Mouse (Mus musculus) urinary bladder, adult 18-20 months (tissue): ENCODE data around the gene Lrrc2.

ENCODE experiments used
- DNase-seq, 2 experiments: peaks; one replicate each; pipeline ENCODE4 v3.0.0; 2022; ENCODE audit warnings: low spot score in 2 of 2, mixed read lengths in 2 of 2

Lrrc2 gene

DNA sequence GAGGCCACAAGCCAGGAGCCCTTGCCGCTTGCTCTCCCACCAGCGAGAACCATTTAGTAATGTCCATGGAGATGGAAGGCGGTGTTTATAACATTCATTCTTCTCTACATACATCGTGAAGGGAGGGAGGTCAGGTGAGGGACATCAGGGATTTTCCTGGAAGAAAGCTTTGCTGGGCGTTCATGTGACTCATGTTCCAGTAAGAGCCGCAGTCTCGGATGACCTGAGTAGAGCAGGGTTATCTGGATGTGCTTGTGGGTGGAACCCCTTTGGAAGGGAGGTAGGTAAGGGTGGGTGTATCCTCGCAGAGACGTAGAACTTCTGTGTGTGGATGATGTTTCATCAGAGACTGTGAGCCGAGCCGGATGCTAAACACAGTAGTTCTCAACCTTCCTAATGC, at the start of gene Lrrc2:
TSS of gene Lrrc2 (plus strand) at position 149 of the 400 bp plus-strand sequence.
- DNase-seq: no peak

DNA sequence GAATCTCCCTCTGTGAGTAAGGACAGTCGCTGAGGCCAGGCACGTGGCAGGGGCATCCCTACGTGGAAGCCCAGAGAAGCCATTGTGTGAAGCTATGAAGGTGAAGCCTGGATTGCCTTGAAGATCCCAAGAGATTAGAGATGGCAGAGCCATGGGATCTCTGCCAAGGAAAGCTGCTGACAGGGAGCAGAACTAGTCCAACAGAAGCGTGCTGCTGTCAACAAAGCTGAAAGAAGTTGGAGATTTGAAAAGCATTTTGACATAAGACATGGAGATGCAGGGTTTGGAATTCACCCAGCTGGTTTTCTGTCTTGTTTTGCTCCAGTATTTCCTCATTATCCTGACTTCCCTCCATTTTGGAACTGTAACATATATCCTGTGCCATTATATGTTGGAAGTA, 49.1 kb upstream of the Lrrc2 start:
- DNase-seq: no peak

DNA sequence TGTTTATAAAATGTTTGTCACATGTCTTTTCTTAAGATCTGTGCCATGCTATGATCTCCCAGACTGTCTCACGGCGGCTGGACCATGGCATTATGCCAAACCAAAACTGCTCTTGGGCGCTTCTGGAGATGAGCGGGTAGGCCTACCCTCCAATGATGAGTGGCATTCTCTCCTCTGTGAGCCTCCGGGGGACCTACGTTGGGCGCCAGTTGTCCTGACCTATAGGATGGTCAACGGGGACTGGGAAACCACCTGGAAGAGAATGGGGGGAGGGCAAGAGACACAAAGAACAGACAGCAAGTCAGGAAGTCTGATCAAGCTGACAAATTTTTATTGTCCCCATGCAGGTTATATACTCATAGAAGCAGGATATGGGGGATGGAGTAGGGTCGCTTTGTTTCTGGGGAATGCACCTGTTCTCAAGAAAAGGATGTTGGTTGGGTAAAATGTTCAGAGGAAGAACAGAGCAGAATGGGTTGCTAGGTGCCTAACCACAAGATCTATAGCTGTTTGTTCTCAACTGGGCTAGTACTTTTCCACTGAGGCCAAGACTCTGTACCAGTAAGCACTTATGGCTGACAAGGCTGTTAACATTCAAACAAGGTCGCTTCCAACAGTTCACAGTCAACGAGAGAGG, 44.0 kb upstream of the Lrrc2 start:
- no peak for DNase-seq

DNA sequence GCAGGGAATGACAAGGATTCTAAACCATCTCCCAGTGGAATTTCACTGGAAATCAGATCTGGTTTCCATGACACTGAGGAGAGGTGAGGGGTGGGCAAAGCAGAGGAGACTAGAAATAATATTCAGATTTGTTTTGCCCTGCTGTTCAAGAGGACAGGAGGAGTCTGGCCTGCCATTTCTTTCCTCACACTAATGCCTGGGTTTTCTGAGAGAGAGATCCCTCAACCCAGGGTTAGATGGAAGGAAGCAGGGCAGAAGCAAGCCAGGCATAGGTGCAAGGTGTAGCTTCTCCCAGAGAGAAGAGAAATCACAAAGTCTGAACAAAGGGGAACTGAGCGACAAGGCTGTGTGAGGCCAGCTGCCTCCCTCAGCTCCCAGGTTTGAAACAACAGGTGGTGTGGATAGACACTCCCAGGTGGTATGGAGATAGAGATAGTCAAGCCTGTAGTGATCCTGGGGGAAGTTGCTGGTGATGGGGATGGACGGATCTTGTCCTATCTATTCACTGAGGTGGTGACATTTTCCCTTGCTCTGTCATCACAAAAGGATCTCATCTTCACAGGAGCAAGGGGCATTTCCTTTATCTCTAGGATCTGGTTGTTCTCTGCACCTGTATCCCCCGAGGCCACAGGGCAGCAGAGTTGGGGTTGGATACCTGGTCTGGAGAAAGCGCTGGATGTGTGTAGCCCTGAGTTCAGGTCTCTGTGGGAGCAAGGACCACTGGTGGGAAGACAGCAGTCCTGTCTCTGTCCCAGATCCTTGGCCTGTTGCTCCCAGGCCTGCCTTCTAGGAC, 43.3 kb upstream of the Lrrc2 start:
- DNase-seq: no peak

DNA sequence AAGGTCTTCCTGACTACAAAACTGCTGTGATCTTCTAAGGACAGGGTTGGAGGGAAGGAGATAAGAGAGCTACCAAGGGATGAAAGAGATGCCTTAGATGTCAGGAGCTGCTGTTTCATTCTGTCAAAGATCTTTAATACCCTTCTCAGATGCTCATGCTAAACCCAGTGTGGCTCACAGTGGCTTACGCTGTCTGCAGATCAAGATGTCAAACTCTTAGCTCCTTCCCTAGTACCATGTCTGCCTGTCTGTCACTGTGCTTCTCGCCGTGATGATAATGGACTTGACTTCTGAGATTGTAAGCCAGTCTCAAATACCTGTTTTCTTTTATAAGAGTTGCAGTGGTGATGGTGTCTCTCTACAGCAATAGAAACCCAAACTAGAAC, 42.7 kb upstream of the Lrrc2 start:
- no peak for DNase-seq

DNA sequence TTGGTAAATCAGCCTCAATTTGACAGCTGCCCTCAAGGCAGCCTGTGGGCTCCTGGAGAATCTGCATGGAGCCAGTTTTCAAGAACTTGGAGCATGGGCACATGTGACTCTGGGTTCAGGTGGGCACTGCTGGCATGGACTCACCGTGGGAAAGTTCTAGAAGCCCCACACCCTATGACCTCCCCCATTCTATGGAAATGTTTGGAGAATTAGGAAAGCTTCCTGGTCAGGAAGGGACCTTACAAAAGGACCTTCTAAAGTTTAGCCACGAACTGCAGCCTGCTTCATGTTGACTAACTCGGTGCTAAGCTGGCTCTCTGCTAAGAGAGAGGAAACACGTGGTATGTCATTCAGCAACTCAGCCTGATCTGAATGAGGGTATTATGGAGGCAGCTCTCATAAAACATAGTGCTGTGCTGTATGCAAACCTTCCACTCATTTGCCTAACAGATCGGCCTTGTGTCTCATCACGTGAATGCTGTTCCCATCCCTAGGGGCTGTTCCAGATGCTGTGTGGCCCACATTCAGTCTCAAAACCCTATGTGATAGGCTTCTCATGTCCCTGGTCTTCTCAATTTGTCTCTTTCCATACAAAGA, 41.9 kb upstream of the Lrrc2 start:
- DNase-seq: no peak

DNA sequence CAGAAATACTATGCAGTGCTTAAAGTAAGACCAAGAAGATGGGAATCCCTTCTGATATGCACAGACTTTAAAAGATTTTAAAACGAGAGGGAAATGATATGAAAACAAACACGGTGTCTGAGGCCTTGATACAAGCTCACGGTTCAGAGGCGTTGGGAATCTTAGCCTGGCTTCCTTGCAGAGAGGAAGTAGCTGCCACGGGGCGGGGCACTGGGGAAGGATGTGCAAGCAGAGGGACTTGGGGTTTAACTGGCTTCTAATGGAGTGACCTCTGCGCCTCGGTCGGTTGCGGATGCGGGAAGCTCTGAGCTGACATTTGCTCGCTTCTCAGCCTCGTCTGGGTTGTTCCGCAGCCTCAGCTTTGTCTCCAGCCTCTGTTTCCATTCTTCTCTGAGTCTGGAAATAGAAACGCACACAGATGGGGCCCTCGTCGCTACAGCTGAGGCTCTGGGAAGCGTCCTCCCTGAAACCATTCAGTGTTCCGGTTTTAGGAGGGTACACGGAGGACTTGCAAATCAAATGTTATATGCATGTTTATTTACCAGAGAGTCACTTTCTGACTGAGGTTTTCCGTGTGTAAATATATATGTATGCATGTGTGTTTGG, 36.6 kb upstream of the Lrrc2 start:
- DNase-seq: no peak

DNA sequence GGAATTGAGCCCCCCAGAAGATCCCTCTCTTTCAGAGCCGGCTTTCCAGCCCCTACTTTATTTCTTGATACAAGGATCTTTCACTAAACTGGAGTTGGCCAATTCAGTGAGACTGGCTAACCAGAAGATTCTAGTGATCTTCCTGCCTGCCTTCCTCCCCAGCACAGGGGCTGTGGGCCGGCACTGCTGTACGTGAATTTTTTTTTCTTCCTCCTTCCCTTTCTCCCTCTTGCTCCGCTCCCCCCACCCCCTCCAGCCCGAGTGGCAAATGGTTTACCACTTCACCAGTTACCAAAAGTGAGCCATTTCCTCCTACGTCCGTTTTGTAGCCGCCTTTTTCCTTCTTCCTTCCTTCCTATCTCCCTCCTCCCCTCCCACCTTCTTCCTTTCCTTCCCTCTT, 35.9 kb upstream of the Lrrc2 start:
- no peak for DNase-seq

DNA sequence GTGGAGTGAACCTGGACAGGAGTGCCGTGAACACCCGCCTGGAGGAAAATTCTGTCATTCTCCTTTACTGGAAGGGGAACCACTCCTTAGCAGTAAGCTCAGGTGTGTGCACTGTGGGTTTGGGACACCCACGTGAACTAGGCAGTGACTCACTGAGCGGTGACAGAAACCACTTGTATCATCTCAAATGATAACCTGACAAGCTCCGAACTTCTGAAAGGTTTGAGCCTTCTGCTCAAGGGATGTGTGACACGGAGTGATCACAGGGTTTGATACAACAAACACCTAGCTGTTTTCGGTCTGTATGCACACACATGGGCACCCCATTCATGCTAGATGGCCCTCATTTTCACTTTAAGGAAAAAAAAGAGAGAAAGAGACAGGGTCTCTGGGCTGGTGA, 34.6 kb upstream of the Lrrc2 start, which contains the start of gene Fam240a:
TSS of gene Fam240a (minus strand) at position 76 of the 400 bp plus-strand sequence.
- DNase-seq: no peak

DNA sequence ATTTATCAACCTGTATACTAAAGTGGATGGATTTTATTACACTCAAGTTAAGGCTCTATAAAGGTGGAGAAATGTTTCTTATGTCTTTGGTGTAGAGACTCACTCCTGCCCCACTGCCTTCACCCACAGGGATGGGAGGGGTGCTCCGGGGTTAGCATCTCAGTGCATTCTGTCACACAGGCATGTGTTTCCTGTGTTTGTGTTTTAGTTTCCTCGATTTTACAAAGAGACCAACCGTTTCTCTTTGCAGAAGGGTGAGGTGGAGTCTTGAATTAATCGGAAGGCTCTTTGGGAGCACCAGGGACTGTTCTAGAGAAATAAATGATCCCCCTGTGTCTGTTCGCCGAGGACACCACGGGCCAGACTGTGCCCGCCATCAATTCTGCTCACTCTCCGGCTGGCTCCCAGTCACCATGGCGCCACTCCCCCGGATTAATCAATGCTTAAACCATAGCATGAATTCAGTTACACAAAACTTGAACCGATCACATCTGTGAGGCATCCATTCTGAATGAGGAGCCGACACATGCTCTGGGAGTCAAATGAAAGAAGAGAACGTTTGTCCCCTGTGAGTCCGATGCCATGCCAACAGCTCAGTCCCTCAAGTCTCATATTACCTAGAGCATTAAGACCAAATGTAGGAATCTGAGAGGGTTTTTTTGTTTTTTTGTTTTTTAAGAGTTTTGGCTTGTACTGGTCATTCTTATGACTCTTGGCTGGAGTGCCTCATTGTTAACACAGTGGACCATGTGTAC, 30.5 kb upstream of the Lrrc2 start:
- no peak for DNase-seq

DNA sequence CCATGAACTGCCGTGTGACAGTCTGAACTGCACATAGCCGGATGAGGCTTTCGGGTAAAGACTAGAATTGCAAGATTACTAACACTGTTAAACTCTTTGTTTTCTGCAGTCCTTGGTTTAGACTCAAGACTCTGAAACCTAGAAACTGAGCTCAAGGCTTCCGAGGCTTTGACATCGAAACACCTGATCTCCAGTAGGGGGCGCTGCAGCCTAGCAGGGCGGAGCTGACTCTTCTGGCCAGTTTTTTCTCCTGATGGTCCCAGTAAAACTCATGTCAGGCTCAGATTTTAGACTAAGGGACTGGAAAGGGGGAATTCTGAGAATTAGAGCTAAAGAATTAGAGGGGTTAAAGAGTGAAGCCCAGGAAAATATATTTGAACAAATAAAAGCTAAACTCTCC, 28.6 kb upstream of the Lrrc2 start:
- DNase-seq: peak; percentile 29 to 34

DNA sequence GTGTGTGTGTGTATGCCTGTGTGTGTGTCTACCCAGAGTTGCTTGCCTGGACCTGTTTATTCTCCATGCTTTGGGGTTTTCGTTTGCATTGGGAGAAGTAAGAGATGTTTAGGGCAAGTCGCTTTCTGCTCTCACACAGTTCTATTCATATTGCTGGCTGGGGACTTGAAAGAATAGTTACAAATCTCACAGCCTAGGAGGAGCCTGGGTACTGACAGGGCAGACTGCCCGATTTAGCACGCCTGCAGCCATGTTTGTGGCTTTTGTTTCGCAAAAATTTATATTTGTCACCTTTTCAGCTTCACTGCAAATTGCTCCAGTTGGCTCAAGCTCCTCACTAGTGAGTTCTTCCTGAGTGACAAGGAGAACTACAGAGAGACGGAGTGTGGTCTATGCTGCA, 19.8 kb upstream of the Lrrc2 start:
- DNase-seq: no peak

DNA sequence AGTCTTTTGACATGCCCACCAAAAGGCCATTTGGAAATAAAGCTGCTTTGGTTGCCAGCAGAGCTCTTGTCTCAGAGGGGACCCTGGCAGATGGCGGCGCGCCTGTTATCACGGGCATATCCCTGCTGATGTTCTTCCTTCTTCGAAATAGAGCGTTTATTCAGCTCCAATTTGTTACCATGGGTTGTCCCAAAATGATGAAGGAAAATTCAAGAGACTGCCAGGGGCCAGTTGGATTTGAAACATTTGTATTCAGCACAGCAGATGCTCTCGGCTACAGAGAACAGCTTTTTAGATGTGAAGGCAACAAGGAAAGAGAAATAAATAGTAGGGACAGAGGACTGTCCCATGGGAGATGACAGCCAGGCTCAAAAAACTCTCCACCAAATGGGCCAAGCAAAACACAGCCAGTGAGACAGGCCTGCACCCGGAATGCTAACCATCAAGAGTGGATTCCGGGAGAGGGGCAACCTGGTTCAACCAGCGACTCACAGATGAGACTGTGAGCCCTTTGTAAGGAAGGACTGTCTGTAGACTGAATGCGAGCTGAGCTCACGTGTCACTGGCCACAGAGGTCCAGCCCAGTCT, 17.4 kb upstream of the Lrrc2 start:
- no peak for DNase-seq

DNA sequence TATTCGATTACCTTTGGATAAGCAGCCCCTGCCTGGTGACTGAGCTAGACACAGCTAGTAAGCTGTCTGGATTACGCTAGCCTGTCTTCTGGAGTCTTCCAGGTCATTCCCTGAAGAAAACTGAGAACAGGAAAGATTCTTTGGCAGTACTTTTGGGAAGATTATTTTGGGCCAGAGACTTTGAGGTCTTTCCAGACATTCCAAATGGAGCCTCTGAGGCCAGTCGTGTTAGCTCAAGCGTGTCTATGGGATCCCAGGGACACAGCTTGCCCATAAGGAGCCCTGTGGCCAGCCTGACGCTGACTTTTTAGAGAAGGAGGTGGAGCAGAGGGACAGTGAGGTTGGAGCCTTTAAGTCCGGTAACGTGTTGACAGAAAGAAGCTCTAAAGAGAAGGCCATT, 15.4 kb upstream of the Lrrc2 start:
- no peak for DNase-seq

DNA sequence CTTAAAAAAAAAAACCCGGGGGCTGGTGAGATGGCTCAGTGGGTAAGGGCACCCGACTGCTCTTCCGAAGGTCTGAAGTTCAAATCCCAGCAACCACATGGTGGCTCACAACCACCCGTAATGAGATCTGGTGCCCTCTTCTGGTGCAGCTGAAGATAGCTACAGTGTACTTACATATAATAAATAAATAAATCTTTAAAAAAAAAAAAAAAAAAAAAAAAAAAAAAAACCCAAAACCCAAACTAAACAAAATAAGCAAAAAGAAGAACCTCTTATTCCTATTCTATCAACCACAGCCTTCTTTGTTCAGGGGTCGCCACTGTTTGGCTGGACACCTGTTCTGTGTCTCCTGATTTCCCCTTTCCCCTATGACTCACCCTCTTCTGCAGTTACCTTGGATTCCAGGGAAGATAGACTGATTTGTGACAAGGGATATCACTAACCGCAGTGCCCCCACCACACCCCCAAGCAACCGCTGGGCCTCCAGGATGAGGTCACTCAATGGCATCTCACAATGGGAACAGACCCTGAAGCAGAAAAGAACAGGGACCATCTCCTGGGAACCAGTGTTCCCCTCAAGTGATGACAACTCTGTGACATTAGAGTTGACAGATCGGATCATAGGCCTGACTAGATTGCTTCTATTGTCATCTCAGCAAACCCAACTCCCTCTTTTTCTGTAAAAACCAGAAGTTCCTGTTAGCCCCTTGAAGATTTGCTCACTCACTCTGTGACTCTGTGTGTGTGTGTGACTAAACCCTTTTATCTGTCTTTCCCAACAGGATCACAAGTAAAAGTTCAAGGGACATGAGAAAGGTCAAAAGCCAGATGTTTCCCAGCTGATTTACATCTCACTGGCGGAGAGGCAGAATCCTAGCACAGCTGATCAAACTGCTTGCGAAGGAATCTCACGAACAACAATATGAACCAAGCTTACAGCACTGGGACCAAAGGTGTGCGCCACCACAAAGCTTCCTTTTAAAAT, 13.5 kb upstream of the Lrrc2 start:
- no peak for DNase-seq

DNA sequence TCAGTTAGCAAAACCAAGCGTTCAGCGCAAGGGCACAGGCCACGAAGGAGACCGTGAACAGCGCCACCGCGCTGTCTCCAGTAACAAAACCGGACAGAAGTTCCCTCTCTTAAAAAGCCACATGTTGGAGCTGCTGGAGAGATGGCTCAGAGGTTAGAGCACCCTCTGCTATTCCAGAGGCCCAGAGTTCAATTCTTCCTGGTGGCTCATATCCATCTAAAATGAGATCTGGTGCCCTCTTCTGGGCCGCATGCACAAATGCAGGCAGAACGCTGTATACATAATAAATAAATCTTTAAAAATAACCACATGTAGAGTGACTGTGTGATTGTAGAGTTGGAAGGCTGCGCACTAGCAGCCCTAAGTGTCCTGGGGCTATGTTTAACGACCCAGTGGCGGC, 7.1 kb upstream of the Lrrc2 start:
- DNase-seq: no peak

DNA sequence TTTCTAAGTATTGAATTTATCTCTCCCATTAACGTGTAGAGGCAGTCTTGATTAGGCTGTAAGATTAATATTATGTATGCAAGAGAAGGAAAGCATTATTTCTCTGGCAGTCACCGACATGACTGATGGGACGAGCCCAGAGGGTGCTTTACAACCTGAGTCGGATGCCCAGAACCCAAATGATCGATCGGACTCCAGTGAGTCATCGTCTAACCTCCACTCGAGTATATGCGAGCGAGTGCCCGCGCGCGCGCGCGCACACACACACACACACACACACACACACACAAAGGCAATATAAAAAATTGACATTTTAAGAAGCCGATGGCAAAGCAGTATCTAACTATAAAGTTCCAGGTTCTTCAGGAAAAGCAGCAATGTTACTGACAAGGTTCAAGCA, 6.0 kb upstream of the Lrrc2 start:
- DNase-seq: no peak

DNA sequence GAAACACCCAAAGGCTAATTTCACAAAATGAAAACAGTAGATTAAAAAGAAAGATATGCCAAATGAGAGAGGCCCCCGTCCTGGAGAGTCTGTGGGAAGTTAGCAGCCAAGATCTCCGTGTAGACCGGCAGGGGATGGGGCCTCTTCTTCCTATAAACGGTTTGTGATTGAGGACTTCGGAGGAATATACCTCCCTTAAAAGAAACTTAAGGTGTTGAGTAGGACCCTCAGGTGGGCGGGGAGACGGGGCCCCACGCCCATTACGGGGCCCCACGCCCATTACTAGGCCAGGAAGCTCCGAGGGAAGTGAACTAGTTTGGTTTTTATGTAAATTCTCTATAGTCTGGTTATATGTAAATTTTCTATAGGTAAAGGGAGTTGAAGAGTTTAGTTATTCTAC, 5.4 kb upstream of the Lrrc2 start, which contains the start of gene Tdgf1:
TSS of gene Tdgf1 (minus strand) at position 233 of the 400 bp plus-strand sequence.
- no peak for DNase-seq

DNA sequence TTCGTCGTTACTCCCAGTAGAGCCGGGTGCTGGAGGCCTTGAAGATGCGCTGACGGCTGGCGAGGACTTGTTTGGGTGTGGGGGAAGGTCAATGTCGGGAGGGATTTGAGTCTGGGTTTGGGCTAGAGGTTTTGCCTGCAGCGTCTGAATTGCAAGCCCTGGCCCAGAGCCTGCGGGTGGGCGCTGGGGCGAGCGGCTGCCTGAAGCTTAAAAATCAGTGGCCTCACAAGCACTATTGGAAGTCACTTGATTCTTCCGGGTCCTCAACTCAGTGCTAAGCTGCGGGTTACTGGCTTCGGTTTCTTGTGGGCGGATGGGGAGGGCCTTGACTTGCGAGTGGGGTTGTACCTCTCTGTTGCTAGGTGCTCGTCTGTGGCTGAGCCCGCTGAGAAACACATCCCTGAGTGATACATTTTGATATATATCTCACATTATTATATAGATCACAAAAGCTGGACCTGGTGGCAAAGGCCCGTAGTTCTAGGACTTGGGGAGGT, 4.7 kb upstream of the Lrrc2 start:
- DNase-seq: no peak

DNA sequence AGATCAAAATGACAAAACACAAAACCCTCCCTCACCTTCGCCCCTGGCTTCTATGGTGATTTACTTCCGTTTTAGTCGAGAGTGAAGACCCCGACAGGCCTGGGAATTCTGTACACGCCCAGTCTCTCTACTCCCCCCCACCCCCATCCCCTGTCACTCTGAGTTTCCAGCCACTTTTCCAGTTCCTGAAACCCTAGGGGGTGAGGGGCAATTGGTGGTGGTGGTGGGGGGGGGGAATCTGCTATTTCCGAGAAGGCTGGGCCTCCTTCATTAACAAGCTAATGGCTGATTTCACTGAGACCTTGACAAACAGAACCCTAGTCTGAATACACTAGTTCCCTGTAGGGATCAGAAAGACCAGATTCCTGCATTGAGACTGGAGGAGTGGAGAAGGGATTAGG, 4.1 kb upstream of the Lrrc2 start:
- no peak for DNase-seq
